Mouse (Mus musculus) heart, postnatal 10 days (tissue): ENCODE measurements around the gene Asb16. TPM values are rescaled to one million over a fixed set of nuclear protein-coding genes. Genes with fewer than 3 reads are reported as not detected.
"Not testable (repeated sequence)": the region's sequence is repeated elsewhere in the genome, so short reads cannot be mapped to it uniquely, and the experiment has no call there.

ENCODE experiments used
- DNase-seq, 2 experiments: peaks; one replicate each; pipeline ENCODE4 v3.0.0; 2021
- intact Hi-C: fragments of 180-260 bp; cut with DNase I; formaldehyde crosslinking; loops from one replicate; pipeline ENCODE4 v1.15.1; 2025
- total RNA-seq, 2 experiments: library from RNA; stranded (reverse); gene quantifications; 2 replicates each; pipeline ENCODE4 v1.2.3; 2021

Asb16 gene
- total RNA-seq, 2 experiments from 2014 or later: 0.52 to 0.69 TPM

- DNase-seq: no peak
- intact Hi-C loops: no loop called here
Measured at GRCm38 (mm10) chr11:102240636-102241035, 27.9 kb upstream of the Asb16 start.

GRCm38 (mm10) chr11:102241246-102241645 lies 27.3 kb upstream of the Asb16 start:
- intact Hi-C loops: no loop called here
- no peak for DNase-seq

- intact Hi-C loops: no loop called here
- no peak for DNase-seq
Measured at GRCm38 (mm10) chr11:102241874-102242273, 26.7 kb upstream of the Asb16 start.

GRCm38 (mm10) chr11:102244926-102245449 lies 23.6 kb upstream of the Asb16 start:
- intact Hi-C loops: no loop called here

GRCm38 (mm10) chr11:102245581-102246272 lies 22.8 kb upstream of the Asb16 start:
- DNase-seq: no peak
- intact Hi-C loops: no loop called here

More at GRCm38 (mm10) chr11:102244926-102245449, 23.6 kb upstream of the Asb16 start:
- DNase-seq: peak; percentile 70 to 75

- intact Hi-C loops: no loop called here
- DNase-seq: no peak
Measured at GRCm38 (mm10) chr11:102246273-102246635, 22.3 kb upstream of the Asb16 start.

GRCm38 (mm10) chr11:102246871-102247270 lies 21.7 kb upstream of the Asb16 start:
- no peak for DNase-seq
- intact Hi-C loops: no loop called here

GRCm38 (mm10) chr11:102248630-102249230 lies 19.8 kb upstream of the Asb16 start, which contains the start of gene BC030867:
BC030867 (plus strand) TSS chr11:102248882.
- peak; percentile 94 to 97 for DNase-seq

GRCm38 (mm10) chr11:102249351-102250090 lies 19.0 kb upstream of the Asb16 start:
- DNase-seq: no peak
- intact Hi-C loops: no loop called here

More at GRCm38 (mm10) chr11:102248630-102249230, 19.8 kb upstream of the Asb16 start, which contains the start of gene BC030867:
- intact Hi-C loops: loop anchor here (1.0 kb wide), 1 partner anchor 18 kb away; the partner anchor contains the start of gene Hdac5

- intact Hi-C loops: no loop called here
- DNase-seq: peak in 1 of 2 experiments; percentile 35
Measured at GRCm38 (mm10) chr11:102257514-102257913, 11.0 kb upstream of the Asb16 start.

GRCm38 (mm10) chr11:102258095-102258494 lies 10.4 kb upstream of the Asb16 start:
- intact Hi-C loops: no loop called here
- DNase-seq: no peak

GRCm38 (mm10) chr11:102258521-102258920 lies 10.0 kb upstream of the Asb16 start:
- intact Hi-C loops: no loop called here
- DNase-seq: no peak

GRCm38 (mm10) chr11:102263211-102263610 lies 5.3 kb upstream of the Asb16 start:
- intact Hi-C loops: no loop called here
- no peak for DNase-seq

GRCm38 (mm10) chr11:102265816-102266215 lies 2.7 kb upstream of the Asb16 start:
- DNase-seq: no peak
- intact Hi-C loops: loop anchor here (5.0 kb wide), 1 partner anchor 109 kb away; the partner anchor contains the start of gene Tmem101

GRCm38 (mm10) chr11:102266631-102267355 lies 1.8 kb upstream of the Asb16 start:
- DNase-seq: no peak
- intact Hi-C loops: loop anchor here (1.0 to 5.0 kb wide), 2 partner anchors 109 to 164 kb away; partner anchors contain the start of gene Tmem101

- peak; percentile 84 to 87 for DNase-seq
- intact Hi-C loops: loop anchor here (1.0 to 5.0 kb wide), 2 partner anchors 110 to 165 kb away; partner anchors contain the start of gene Tmem101
Measured at GRCm38 (mm10) chr11:102267480-102267879, 1.1 kb upstream of the Asb16 start.

GRCm38 (mm10) chr11:102276411-102276915 lies 7.9 kb downstream of the Asb16 start:
- intact Hi-C loops: no loop called here
- peak; percentile 46 to 50 for DNase-seq

GRCm38 (mm10) chr11:102277754-102278153 lies 9.2 kb downstream of the Asb16 start:
- intact Hi-C loops: no loop called here
- no peak for DNase-seq

- no peak for DNase-seq
- intact Hi-C loops: no loop called here
Measured at GRCm38 (mm10) chr11:102279595-102279994, 11.1 kb downstream of the Asb16 start.

GRCm38 (mm10) chr11:102280267-102280666 lies 11.7 kb downstream of the Asb16 start:
- not testable (repeated sequence) for DNase-seq

More at GRCm38 (mm10) chr11:102280267-102280666, 11.7 kb downstream of the Asb16 start:
- intact Hi-C loops: not testable (repeated sequence)
